Mouse (Mus musculus) c-Kit-negative CD71-positive TER-119-positive erythroid progenitor cells, embryonic 14.5 days (primary cell): Measurements from ENCODE around the gene Cmc2.

ENCODE experiments used
- DNase-seq: peaks from one replicate; pipeline ENCODE4 v3.0.0-alpha.2; 2013; ENCODE audit warnings: low read depth, low spot score

The Cmc2 gene

DNA sequence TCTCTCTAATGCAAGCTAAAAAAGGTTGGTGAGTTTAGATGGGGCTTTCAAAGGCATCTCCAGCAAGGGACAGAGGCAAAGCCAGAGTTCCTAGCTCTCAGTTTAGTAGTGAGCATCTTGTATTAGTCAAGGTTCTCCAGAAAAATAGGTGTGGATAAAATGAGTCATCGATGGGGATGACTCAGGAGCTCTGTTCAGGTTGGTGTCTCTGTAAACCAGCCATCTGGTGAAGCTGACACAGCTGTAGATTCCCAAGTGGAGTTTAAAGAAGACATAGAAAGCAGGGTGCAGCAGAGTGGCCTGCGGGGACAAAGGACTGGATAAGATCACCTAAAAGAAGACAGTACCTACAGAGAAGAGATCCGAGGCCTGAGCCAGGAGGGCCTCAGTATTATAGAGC is 73.2 kb downstream of the Cmc2 start:
- no peak for DNase-seq

DNA sequence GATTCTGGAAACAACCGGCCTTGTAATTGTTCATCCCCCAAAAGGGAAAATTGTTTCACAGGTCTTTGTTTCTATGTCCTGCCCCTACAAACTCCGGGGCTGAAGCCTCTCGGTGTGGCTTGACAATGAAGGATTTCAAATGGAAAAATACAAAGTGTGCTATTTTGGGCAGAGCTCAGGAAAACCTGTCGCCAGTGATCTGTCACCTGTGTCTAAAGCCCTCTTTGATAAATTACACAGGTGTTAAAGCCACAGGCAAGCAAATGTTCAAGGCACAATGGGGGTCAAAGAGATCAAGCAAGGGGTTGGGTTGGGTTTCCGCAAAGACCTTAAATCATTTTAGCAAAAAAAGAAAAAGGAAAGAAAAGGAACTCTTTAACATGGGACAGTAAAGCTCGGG is 78.6 kb downstream of the Cmc2 start:
- DNase-seq = no peak
